Mouse (Mus musculus) heart, embryonic 12.5 days (tissue): ENCODE data around the gene Lin9. TPM values are rescaled to one million over a fixed set of nuclear protein-coding genes. Genes with fewer than 3 reads are reported as not detected.
A peak's percentile ranks its signal among the peaks of the same experiment; 100 is the strongest.
"Not testable (repeated sequence)": the region's sequence is repeated elsewhere in the genome, so short reads cannot be mapped to it uniquely, and the experiment has no call there.

Experiments used
- ATAC-seq: fragments of 200-750 bp; cut with Nextera tagmentation; 2 replicates; pipeline ENCODE4 v1.8.0; 2017; ENCODE audit warnings: moderate TSS enrichment, moderate library complexity; ENCODE audit not compliant: insufficient number of reproducible peaks, low FRiP score
- H3K27ac ChIP-seq: fragments of 300-500 bp; sonication (generic); 2 replicates; pipeline ENCODE4 v1.5.1; 2016; ENCODE audit warnings: mild to moderate bottlenecking, moderate library complexity; ENCODE audit not compliant: poor library complexity, severe bottlenecking
- H3K27me3 ChIP-seq: fragments of 300-500 bp; sonication (generic); replicated peaks from 2 replicates; pipeline ENCODE4 v1.6.1; 2016; ENCODE audit warnings: mild to moderate bottlenecking, moderate library complexity
- H3K36me3 ChIP-seq: fragments of 300-500 bp; sonication (generic); 2 replicates; pipeline ENCODE4 v1.6.1; 2016; ENCODE audit warnings: mild to moderate bottlenecking, moderate library complexity
- H3K4me1 ChIP-seq: fragments of 300-500 bp; sonication (generic); replicated peaks from 2 replicates; pipeline ENCODE4 v1.6.1; 2016; ENCODE audit warnings: mild to moderate bottlenecking
- H3K4me2 ChIP-seq: fragments of 300-500 bp; sonication (generic); 2 replicates; pipeline ENCODE4 v1.6.1; 2016; ENCODE audit warnings: mild to moderate bottlenecking, moderate library complexity
- H3K4me3 ChIP-seq: fragments of 300-500 bp; sonication (generic); 2 replicates; pipeline ENCODE4 v1.5.1; 2016; ENCODE audit warnings: mild to moderate bottlenecking
- H3K9ac ChIP-seq: fragments of 300-500 bp; sonication (generic); 2 replicates; pipeline ENCODE4 v1.6.1; 2016; ENCODE audit warnings: mild to moderate bottlenecking, moderate library complexity
- H3K9me3 ChIP-seq: fragments of 300-500 bp; sonication (generic); replicated peaks from 2 replicates; pipeline ENCODE4 v1.6.1; 2016; ENCODE audit warnings: mild to moderate bottlenecking, moderate library complexity
- WGBS: fragments of 180-500 bp; shearing (Covaris S2); methylation state at CpG from one replicate; pipeline ENCODE4 v1.1.7; 2016; 5-methylcytosine and 5-hydroxymethylcytosine counted together
- polyA plus RNA-seq: library from polyadenylated mRNA; unstranded; fragments of >200 nt; fragmentation: Nextera tagmentation; extraction: Ambion mirVana; gene quantifications from 2 replicates; pipeline ENCODE4 v1.2.1, GENCODE M21; 2016

The Lin9 gene
- polyA plus RNA-seq: 18.5 and 19.0 TPM in 2 replicates

DNA sequence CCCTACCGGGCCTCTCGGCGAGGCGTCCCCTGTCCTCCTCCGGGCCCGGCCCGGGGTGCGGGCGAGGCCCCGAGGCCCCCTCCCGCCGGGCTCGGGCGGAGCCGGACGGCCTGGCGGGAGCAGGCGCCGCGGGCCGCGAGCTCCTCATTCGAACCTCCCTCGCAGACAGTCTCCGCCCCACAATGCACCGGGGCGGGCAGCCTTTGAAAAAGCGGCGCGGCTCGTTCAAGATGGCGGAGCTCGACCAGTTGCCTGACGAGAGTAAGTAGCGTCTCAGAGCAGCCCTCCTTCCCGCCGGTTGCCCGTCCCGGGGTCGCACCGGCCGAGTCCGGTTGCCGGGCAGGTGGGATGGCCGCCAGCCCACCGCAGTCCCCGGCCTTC, at the start of gene Lin9:
TSS of gene Lin9 (plus strand) at position 14 of the 381 bp plus-strand sequence.
- no peaks in the 10 kb centered on the region for H3K9me3 ChIP-seq
- peak; percentile 91 for ATAC-seq
- H3K27ac ChIP-seq: peak within 1 kb of the TSS; percentile 91
- under 1% methylated on average over 46 of the region's 47 CpGs for WGBS
- H3K36me3 ChIP-seq: peaks cover 7% of the 10 kb centered on the region
- H3K9ac ChIP-seq: peak within 1 kb of the TSS; percentile 95
- H3K4me2 ChIP-seq: peak within 1 kb of the TSS; percentile 87
- peaks cover 18% of the 10 kb centered on the region for H3K4me1 ChIP-seq
- peak within 1 kb of the TSS; percentile 86 for H3K4me3 ChIP-seq
- no peaks in the 10 kb centered on the region for H3K27me3 ChIP-seq

- peaks cover 17% of the 10 kb centered on the region for H3K4me1 ChIP-seq
- no peaks in the 10 kb centered on the region for H3K9me3 ChIP-seq
- no peak overlapping the region for H3K4me2 ChIP-seq
- H3K4me3 ChIP-seq: no peak overlapping the region
- H3K36me3 ChIP-seq: peaks cover 78% of the 10 kb centered on the region
- H3K27me3 ChIP-seq: no peaks in the 10 kb centered on the region
- ATAC-seq: no peak
- WGBS: 81% methylated on average over 6 of the region's 6 CpGs
- no peak overlapping the region for H3K27ac ChIP-seq
- H3K9ac ChIP-seq: no peak overlapping the region
These were observed 40.4 kb upstream of the Lin9 start for GRCm38 (mm10) chr1:180600578-180600977.

DNA sequence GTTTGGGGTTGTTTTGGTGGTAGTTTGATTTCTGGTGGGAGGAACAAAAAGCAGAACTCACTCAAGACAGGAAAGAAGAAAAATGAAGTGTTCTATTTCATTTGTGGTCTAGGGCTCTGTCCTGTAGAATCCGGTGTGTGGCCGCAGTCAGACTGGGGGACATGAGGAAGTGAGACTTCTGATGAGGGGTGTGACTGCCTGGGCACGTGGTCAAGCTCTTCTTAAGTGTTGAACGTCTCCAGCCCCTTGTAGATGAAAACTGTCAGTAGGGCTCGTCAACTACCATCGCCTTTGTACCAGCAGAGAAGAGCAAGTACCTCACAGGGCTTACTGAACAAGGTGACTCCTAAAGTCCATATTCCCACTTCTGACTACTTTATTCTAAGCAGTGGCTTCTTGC, 39.1 kb upstream of the Lin9 start:
- H3K4me3 ChIP-seq: no peak overlapping the region
- no peak overlapping the region for H3K27ac ChIP-seq
- peaks cover 25% of the 10 kb centered on the region for H3K4me1 ChIP-seq
- ATAC-seq: no peak
- H3K4me2 ChIP-seq: no peak overlapping the region
- H3K9ac ChIP-seq: no peak overlapping the region
- 81% methylated on average over 6 of the region's 6 CpGs for WGBS
- no peaks in the 10 kb centered on the region for H3K27me3 ChIP-seq
- no peaks in the 10 kb centered on the region for H3K9me3 ChIP-seq
- peaks cover 66% of the 10 kb centered on the region for H3K36me3 ChIP-seq

GRCm38 (mm10) chr1:180604579-180604978, 36.4 kb upstream of the Lin9 start:
- Histone ChIP-seq H3K27ac (peak overlapping the region; percentile 80), H3K9ac (no peak overlapping the region), H3K4me2 (no peak overlapping the region), H3K4me3 (no peak overlapping the region), H3K36me3 (peaks cover 39% of the 10 kb centered on the region), H3K4me1 (peaks cover 31% of the 10 kb centered on the region), H3K27me3 (no peaks in the 10 kb centered on the region), H3K9me3 (peaks cover 5% of the 10 kb centered on the region; the same call in 1 of the 2 replicates)
- peak; percentile 72; the same call in 1 of the 2 replicates for ATAC-seq
- 40% methylated on average over 4 of the region's 4 CpGs for WGBS

DNA sequence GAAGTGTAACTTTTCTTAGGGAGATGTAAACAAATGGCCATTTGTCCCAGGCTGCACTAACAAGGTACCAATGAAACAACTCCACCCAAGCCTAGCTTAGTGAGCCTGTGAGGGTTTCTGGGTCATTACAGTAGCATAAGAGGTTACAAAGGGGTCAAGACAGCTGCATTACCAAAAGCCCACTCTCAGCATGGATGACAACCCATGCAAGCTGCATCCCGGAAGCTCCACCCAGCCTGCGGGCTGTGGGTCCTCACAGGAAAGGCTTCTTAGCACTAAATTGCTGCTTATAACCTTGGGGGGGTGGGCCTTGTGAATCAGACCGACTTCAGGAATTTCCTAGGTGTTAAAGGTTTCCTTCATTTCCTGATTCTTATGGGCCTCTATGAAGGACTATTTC, 34.8 kb upstream of the Lin9 start:
- Histone ChIP-seq H3K4me1 (peaks cover 31% of the 10 kb centered on the region), H3K27ac (no peak overlapping the region), H3K4me3 (no peak overlapping the region), H3K27me3 (no peaks in the 10 kb centered on the region), H3K9ac (no peak overlapping the region), H3K9me3 (peaks cover 5% of the 10 kb centered on the region; the same call in 1 of the 2 replicates), H3K36me3 (peaks cover 25% of the 10 kb centered on the region), H3K4me2 (no peak overlapping the region)
- no peak for ATAC-seq
- WGBS: 52% methylated on average over 3 of the region's 3 CpGs

DNA sequence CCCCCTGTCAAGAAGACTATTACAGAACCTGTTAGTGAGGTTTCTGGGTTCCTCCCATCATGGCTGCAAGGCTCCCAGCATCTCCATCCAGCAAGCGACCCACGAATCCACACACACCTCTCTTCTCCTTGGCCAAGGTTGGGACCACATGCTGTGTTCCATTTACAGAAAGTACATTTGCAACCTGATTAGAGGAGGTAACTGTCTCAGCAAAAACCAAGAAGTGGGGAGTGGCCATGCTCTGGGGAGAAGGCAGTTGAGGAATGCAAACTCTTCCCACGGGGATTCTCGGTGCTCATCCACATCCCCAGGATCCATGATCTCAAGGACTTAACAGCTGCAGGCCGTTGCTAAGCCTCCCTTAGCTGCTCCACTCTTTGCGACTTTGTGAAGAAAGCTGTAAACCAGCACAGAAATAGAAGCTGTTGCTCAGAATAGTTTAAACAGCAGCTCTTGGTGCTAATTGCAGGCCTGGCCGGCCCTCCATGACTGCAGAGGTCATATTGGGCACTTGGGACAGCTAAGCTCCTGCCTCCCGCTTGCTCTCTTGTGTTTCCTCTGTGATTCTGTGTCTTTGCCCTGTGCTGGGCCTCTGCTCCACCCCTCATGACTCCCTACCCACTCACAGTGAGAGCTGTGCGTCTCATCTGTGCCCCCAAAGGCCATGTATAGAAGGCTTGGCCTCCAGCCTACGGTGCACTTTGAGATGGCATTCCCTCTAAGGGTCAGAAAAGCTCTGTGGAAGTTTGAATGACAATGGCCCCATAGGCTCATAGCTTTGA, 34.0 kb upstream of the Lin9 start:
- peaks cover 5% of the 10 kb centered on the region for H3K9me3 ChIP-seq
- H3K4me1 ChIP-seq: peaks cover 31% of the 10 kb centered on the region
- peaks cover 16% of the 10 kb centered on the region for H3K36me3 ChIP-seq
- 59% methylated on average over 10 of the region's 10 CpGs for WGBS
- H3K9ac ChIP-seq: no peak overlapping the region
- no peak for ATAC-seq
- no peaks in the 10 kb centered on the region for H3K27me3 ChIP-seq
- peak overlapping the region; percentile 60 for H3K27ac ChIP-seq
- H3K4me2 ChIP-seq: no peak overlapping the region
- H3K4me3 ChIP-seq: no peak overlapping the region

- peak overlapping the region; percentile 60; the same call in 1 of the 2 replicates for H3K27ac ChIP-seq
- WGBS: 77% methylated on average over 2 of the region's 2 CpGs
- H3K4me1 ChIP-seq: peaks cover 31% of the 10 kb centered on the region
- no peak for ATAC-seq
- no peaks in the 10 kb centered on the region for H3K27me3 ChIP-seq
- H3K36me3 ChIP-seq: peaks cover 11% of the 10 kb centered on the region
- peaks cover 5% of the 10 kb centered on the region for H3K9me3 ChIP-seq
- H3K4me2 ChIP-seq: no peak overlapping the region
- H3K9ac ChIP-seq: no peak overlapping the region
- no peak overlapping the region for H3K4me3 ChIP-seq
These were observed 33.4 kb upstream of the Lin9 start for GRCm38 (mm10) chr1:180607578-180607879.

DNA sequence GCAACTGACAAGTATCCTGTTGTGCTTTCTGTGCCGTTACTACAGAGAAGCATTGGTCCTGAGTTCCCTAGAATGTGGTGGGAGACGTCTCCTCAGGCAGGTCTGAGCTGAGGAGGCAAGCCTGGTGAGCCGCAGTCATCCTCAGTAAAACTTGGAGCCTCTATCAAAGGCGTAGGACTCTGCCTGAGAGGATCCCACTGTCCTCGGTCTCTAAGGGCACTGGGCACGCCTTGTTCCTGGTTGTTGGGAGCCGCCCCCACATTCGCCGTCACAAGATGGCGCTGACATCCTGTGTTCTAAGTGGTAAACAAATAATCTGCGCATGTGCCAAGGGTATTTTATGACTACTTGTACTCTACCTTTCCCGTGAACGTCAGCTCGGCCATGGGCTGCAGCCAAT, 29.1 kb upstream of the Lin9 start:
- not testable (repeated sequence) for ATAC-seq, H3K9ac ChIP-seq, H3K9me3 ChIP-seq, H3K4me3 ChIP-seq, H3K4me2 ChIP-seq, H3K27ac ChIP-seq, H3K4me1 ChIP-seq, H3K27me3 ChIP-seq, H3K36me3 ChIP-seq
- 93% methylated on average over 11 of the region's 14 CpGs for WGBS

GRCm38 (mm10) chr1:180616762-180617161, 24.2 kb upstream of the Lin9 start:
- Histone ChIP-seq H3K4me2 (no peak overlapping the region), H3K4me1 (no peaks in the 10 kb centered on the region), H3K27ac (no peak overlapping the region), H3K27me3 (no peaks in the 10 kb centered on the region), H3K9ac (no peak overlapping the region), H3K36me3 (no peaks in the 10 kb centered on the region), H3K9me3 (0 out of 2 replicates have a peak, but pooled peaks cover 4% of the 10 kb centered on the region), H3K4me3 (no peak overlapping the region)
- WGBS: 92% methylated on average over 3 of the region's 3 CpGs
- ATAC-seq: no peak

DNA sequence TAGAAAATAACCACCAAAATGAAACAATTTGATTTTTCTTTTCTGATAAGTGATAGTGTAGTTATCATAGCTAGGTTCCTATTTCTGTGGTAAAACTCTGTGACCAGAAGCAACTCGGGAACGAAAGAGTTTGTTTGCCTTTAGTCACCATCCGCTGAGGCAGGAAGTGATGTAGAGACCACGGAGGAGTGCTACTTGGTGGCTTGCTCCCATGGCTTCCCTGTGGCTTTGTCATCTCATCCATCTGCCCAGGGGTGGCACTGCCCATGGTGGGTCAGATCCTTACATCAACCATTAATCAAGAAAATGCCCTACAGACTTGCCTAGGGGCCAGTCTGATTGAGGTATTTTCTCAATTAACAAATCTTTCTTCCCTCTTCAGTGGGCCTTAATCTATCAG, 18.6 kb upstream of the Lin9 start:
- no peak overlapping the region for H3K4me2 ChIP-seq
- H3K4me1 ChIP-seq: peaks cover 9% of the 10 kb centered on the region
- H3K27me3 ChIP-seq: no peaks in the 10 kb centered on the region
- no peak overlapping the region for H3K27ac ChIP-seq
- H3K36me3 ChIP-seq: no peaks in the 10 kb centered on the region
- H3K9me3 ChIP-seq: peaks cover 4% of the 10 kb centered on the region; the same call in 1 of the 2 replicates
- H3K9ac ChIP-seq: no peak overlapping the region
- 81% methylated on average over 4 of the region's 4 CpGs for WGBS
- H3K4me3 ChIP-seq: no peak overlapping the region
- ATAC-seq: no peak

GRCm38 (mm10) chr1:180623911-180624310, 17.0 kb upstream of the Lin9 start:
- Histone ChIP-seq H3K4me1 (peaks cover 16% of the 10 kb centered on the region), H3K9ac (no peak overlapping the region), H3K27me3 (no peaks in the 10 kb centered on the region), H3K4me3 (no peak overlapping the region), H3K36me3 (no peaks in the 10 kb centered on the region), H3K27ac (no peak overlapping the region), H3K4me2 (no peak overlapping the region), H3K9me3 (peaks cover 4% of the 10 kb centered on the region; the same call in 1 of the 2 replicates)
- ATAC-seq: no peak
- 89% methylated on average over 2 of the region's 2 CpGs for WGBS

DNA sequence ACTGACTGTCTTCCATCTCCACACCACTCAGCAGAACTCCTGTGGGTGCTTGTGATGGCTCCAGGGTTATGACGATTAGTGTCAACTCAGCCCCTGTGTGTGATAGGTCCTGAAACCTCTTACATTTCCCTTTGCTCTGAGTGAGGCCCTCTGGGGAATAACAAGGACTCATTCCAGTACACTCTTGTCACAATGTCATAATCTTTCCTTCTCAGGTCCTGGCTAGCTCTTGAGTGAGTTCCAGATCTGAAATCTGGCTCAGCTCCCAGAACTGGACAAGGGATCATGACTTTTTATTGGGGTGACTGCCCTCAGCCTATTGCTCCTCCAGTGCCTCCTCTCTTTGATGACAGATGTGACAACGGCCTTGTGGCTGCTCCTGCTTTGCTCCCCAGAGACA, 14.8 kb upstream of the Lin9 start:
- Histone ChIP-seq H3K4me3 (no peak overlapping the region), H3K4me1 (peaks cover 16% of the 10 kb centered on the region), H3K27me3 (no peaks in the 10 kb centered on the region), H3K36me3 (no peaks in the 10 kb centered on the region), H3K4me2 (no peak overlapping the region), H3K9ac (no peak overlapping the region), H3K9me3 (peaks cover 4% of the 10 kb centered on the region; the same call in 1 of the 2 replicates), H3K27ac (peak overlapping the region; percentile 74)
- ATAC-seq: peak; percentile 51; the same call in 1 of the 2 replicates
- WGBS: 19% methylated on average over 2 of the region's 2 CpGs
